Mouse (Mus musculus) limb, embryonic 12.5 days (tissue): ENCODE measurements around the gene Rab23. TPM values are rescaled to one million over a fixed set of nuclear protein-coding genes. Genes with fewer than 3 reads are reported as not detected.

Experiments
- ATAC-seq: fragments of 200-750 bp; cut with Nextera tagmentation; 2 replicates; pipeline ENCODE4 v1.8.0; 2017; ENCODE audit warnings: low read depth, moderate TSS enrichment; ENCODE audit not compliant: insufficient number of reproducible peaks, insufficient read depth, low FRiP score, low TSS enrichment
- H3K27ac ChIP-seq: fragments of 300-500 bp; sonication (generic); 2 replicates; pipeline ENCODE4 v1.5.1; 2016; ENCODE audit warnings: mild to moderate bottlenecking, moderate library complexity
- H3K27me3 ChIP-seq: fragments of 300-500 bp; sonication (generic); 2 replicates; pipeline ENCODE4 v1.6.1; 2016; ENCODE audit warnings: mild to moderate bottlenecking, moderate library complexity
- H3K36me3 ChIP-seq: fragments of 300-500 bp; sonication (generic); 2 replicates; pipeline ENCODE4 v1.6.1; 2016; ENCODE audit warnings: mild to moderate bottlenecking, moderate library complexity
- H3K4me1 ChIP-seq: fragments of 300-500 bp; sonication (generic); replicated peaks from 2 replicates; pipeline ENCODE4 v1.6.1; 2016
- H3K4me2 ChIP-seq: fragments of 300-500 bp; sonication (generic); 2 replicates; pipeline ENCODE4 v1.6.1; 2016; ENCODE audit warnings: mild to moderate bottlenecking, moderate library complexity
- H3K4me3 ChIP-seq: fragments of 300-500 bp; sonication (generic); replicated peaks from 2 replicates; pipeline ENCODE4 v1.5.1; 2016; ENCODE audit warnings: mild to moderate bottlenecking
- H3K9ac ChIP-seq: fragments of 300-500 bp; sonication (generic); replicated peaks from 2 replicates; pipeline ENCODE4 v1.6.1; 2016; ENCODE audit warnings: mild to moderate bottlenecking, moderate library complexity
- H3K9me3 ChIP-seq: fragments of 300-500 bp; sonication (generic); 2 replicates; pipeline ENCODE4 v1.6.1; 2016; ENCODE audit warnings: mild to moderate bottlenecking, moderate library complexity
- WGBS: fragments of 180-500 bp; shearing (Covaris S2); methylation state at CpG from one replicate; pipeline ENCODE4 v1.1.7; 2016; 5-methylcytosine and 5-hydroxymethylcytosine counted together
- polyA plus RNA-seq: library from polyadenylated mRNA; unstranded; fragments of >200 nt; fragmentation: Nextera tagmentation; extraction: Ambion mirVana; gene quantifications from 2 replicates; pipeline ENCODE4 v1.2.1, GENCODE M21; 2016

Rab23 gene
- polyA plus RNA-seq, 1 experiment from 2014 or later = 36.5 TPM

GRCm38 (mm10) chr1:33768091-33768787 lies 48.6 kb downstream of the Rab23 start:
- 100% methylated on average over 1 of the region's 1 CpGs for WGBS
- no peaks in the 10 kb centered on the region for H3K4me1 ChIP-seq
- no peak overlapping the region for H3K27ac ChIP-seq
- peaks cover 65% of the 10 kb centered on the region for H3K36me3 ChIP-seq
- no peak overlapping the region for H3K9ac ChIP-seq
- no peak for ATAC-seq
- H3K4me2 ChIP-seq = no peak overlapping the region
- no peaks in the 10 kb centered on the region for H3K9me3 ChIP-seq
- H3K4me3 ChIP-seq = no peak overlapping the region
- H3K27me3 ChIP-seq = no peaks in the 10 kb centered on the region

- ATAC-seq = no peak
- Histone ChIP-seq H3K36me3 (peaks cover 69% of the 10 kb centered on the region), H3K27ac (no peak overlapping the region)
Measured at GRCm38 (mm10) chr1:33768827-33769226, 49.1 kb downstream of the Rab23 start.

GRCm38 (mm10) chr1:33771621-33772020 lies 51.9 kb downstream of the Rab23 start:
- 96% methylated on average over 10 of the region's 10 CpGs for WGBS
- Histone ChIP-seq H3K36me3 (peaks cover 82% of the 10 kb centered on the region), H3K4me2 (no peak overlapping the region)

More at GRCm38 (mm10) chr1:33768827-33769226, 49.1 kb downstream of the Rab23 start:
- no peaks in the 10 kb centered on the region for H3K27me3 ChIP-seq
- no peaks in the 10 kb centered on the region for H3K9me3 ChIP-seq
- no peak overlapping the region for H3K4me3 ChIP-seq
- H3K9ac ChIP-seq = no peak overlapping the region
- H3K4me2 ChIP-seq = no peak overlapping the region
- no peaks in the 10 kb centered on the region for H3K4me1 ChIP-seq

GRCm38 (mm10) chr1:33772106-33772505 lies 52.4 kb downstream of the Rab23 start:
- Histone ChIP-seq H3K27me3 (no peaks in the 10 kb centered on the region), H3K9me3 (no peaks in the 10 kb centered on the region), H3K4me3 (no peak overlapping the region), H3K4me1 (no peaks in the 10 kb centered on the region), H3K36me3 (peaks cover 85% of the 10 kb centered on the region), H3K9ac (no peak overlapping the region), H3K4me2 (no peak overlapping the region), H3K27ac (no peak overlapping the region)
- ATAC-seq = no peak
- 96% methylated on average over 9 of the region's 9 CpGs for WGBS

More at GRCm38 (mm10) chr1:33771621-33772020, 51.9 kb downstream of the Rab23 start:
- no peak overlapping the region for H3K4me3 ChIP-seq
- H3K9me3 ChIP-seq = no peaks in the 10 kb centered on the region
- no peak overlapping the region for H3K27ac ChIP-seq
- no peak for ATAC-seq
- H3K27me3 ChIP-seq = no peaks in the 10 kb centered on the region
- H3K4me1 ChIP-seq = no peaks in the 10 kb centered on the region
- H3K9ac ChIP-seq = no peak overlapping the region

GRCm38 (mm10) chr1:33776175-33776611 lies 56.5 kb downstream of the Rab23 start:
- no peaks in the 10 kb centered on the region for H3K9me3 ChIP-seq
- no peak overlapping the region for H3K27ac ChIP-seq
- H3K4me2 ChIP-seq = no peak overlapping the region
- 89% methylated on average over 14 of the region's 14 CpGs for WGBS
- no peak overlapping the region for H3K9ac ChIP-seq
- no peak for ATAC-seq
- no peaks in the 10 kb centered on the region for H3K27me3 ChIP-seq
- H3K36me3 ChIP-seq = peaks cover 70% of the 10 kb centered on the region
- H3K4me1 ChIP-seq = no peaks in the 10 kb centered on the region
- no peak overlapping the region for H3K4me3 ChIP-seq

- peaks cover 29% of the 10 kb centered on the region for H3K36me3 ChIP-seq
- H3K4me3 ChIP-seq = no peak overlapping the region
- no peak overlapping the region for H3K27ac ChIP-seq
- no peak overlapping the region for H3K9ac ChIP-seq
- no peak for ATAC-seq
- H3K4me1 ChIP-seq = no peaks in the 10 kb centered on the region
- 97% methylated on average over 5 of the region's 5 CpGs for WGBS
- H3K27me3 ChIP-seq = no peaks in the 10 kb centered on the region
- H3K4me2 ChIP-seq = no peak overlapping the region
- no peaks in the 10 kb centered on the region for H3K9me3 ChIP-seq
Measured at GRCm38 (mm10) chr1:33784561-33784960, 64.9 kb downstream of the Rab23 start.

- no peak overlapping the region for H3K4me2 ChIP-seq
- H3K27ac ChIP-seq = no peak overlapping the region
- ATAC-seq = no peak
- WGBS = 88% methylated on average over 5 of the region's 5 CpGs
- H3K9ac ChIP-seq = no peak overlapping the region
- no peak overlapping the region for H3K4me3 ChIP-seq
- no peaks in the 10 kb centered on the region for H3K27me3 ChIP-seq
- H3K4me1 ChIP-seq = no peaks in the 10 kb centered on the region
- no peaks in the 10 kb centered on the region for H3K9me3 ChIP-seq
- peaks cover 23% of the 10 kb centered on the region for H3K36me3 ChIP-seq
Measured at GRCm38 (mm10) chr1:33788072-33788471, 68.4 kb downstream of the Rab23 start.

- 59% methylated on average over 3 of the region's 3 CpGs for WGBS
- no peak for ATAC-seq
- Histone ChIP-seq H3K4me1 (no peaks in the 10 kb centered on the region), H3K27me3 (no peaks in the 10 kb centered on the region), H3K4me3 (no peak overlapping the region), H3K36me3 (peaks cover 22% of the 10 kb centered on the region), H3K9me3 (no peaks in the 10 kb centered on the region), H3K27ac (no peak overlapping the region), H3K4me2 (no peak overlapping the region), H3K9ac (no peak overlapping the region)
Measured at GRCm38 (mm10) chr1:33788493-33788892, 68.8 kb downstream of the Rab23 start.

Other genes with a start within 250 kb of the Rab23 start
- gene Prim2, start 50.1 kb upstream of the Rab23 start, polyA plus RNA-seq = 45.9 and 47.4 TPM in 2 replicates
- 46.1 and 49.9 TPM in 2 replicates for gene Bag2, start 37.9 kb downstream of the Rab23 start, polyA plus RNA-seq
- gene Zfp451, start 94.7 kb downstream of the Rab23 start, polyA plus RNA-seq = 37.7 and 39.0 TPM in 2 replicates
- gene Bend6, start 187.9 kb downstream of the Rab23 start, polyA plus RNA-seq = 1.1 and 1.8 TPM in 2 replicates
- 23.8 and 25.5 TPM in 2 replicates for gene Dst, start 188.3 kb downstream of the Rab23 start, polyA plus RNA-seq